Mouse (Mus musculus) lung, postnatal 0 days (tissue): ENCODE measurements around the gene Hmga1.

ENCODE experiments used
- CTCF ChIP-seq: IDR thresholded peaks from 2 replicates; pipeline ENCODE4 v1.5.1; 2016; ENCODE audit warnings: antibody characterized with exemption, mild to moderate bottlenecking
- EP300 ChIP-seq: IDR thresholded peaks from 2 replicates; pipeline ENCODE4 v1.6.1; 2016; ENCODE audit warnings: antibody characterized with exemption, mild to moderate bottlenecking, control low read depth

- TF ChIP-seq CTCF, result no peak
- no peak for TF ChIP-seq EP300
These were observed 46.7 kb downstream of the Hmga1 start for GRCm38 (mm10) chr17:27603036-27603435.
